Mouse (Mus musculus): Measurements from ENCODE around the gene BC049352. TPM values are rescaled to one million over a fixed set of nuclear protein-coding genes. Genes with fewer than 3 reads are reported as not detected.

BC049352 gene
- polyA plus RNA-seq, 1 experiment from 2014 or later: not detected

GRCm38 (mm10) chr9:45250306-45250705 lies 68.5 kb downstream of the BC049352 start:
- no peak for ATAC-seq (ENCODE audit: low FRiP score)
- Histone ChIP-seq H3K4me1 (replicated peaks; ENCODE audit: control insufficient read depth, insufficient read depth, low read length) (no peaks in the 10 kb centered on the region), H3K4me2 (replicated peaks; ENCODE audit: low read depth, low read length) (no peak overlapping the region), H3K27me3 (ENCODE audit: control insufficient read depth, insufficient read depth, low read length) (no peaks in the 10 kb centered on the region), H3K9me3 (ENCODE audit: control insufficient read depth, low read length) (no peaks in the 10 kb centered on the region), H3K27ac (ENCODE audit: low read depth, low read length) (no peak overlapping the region), H3K9ac (ENCODE audit: low read depth, low read length) (no peak overlapping the region), H3K4me3 (ENCODE audit: low read depth, low read length) (no peak overlapping the region), H3K36me3 (ENCODE audit: control insufficient read depth, insufficient read depth, low read length) (no peaks in the 10 kb centered on the region)
- WGBS: 92% methylated on average over 7 of the region's 7 CpGs
- DNase-seq (ENCODE audit: low spot score): no peak

DNA sequence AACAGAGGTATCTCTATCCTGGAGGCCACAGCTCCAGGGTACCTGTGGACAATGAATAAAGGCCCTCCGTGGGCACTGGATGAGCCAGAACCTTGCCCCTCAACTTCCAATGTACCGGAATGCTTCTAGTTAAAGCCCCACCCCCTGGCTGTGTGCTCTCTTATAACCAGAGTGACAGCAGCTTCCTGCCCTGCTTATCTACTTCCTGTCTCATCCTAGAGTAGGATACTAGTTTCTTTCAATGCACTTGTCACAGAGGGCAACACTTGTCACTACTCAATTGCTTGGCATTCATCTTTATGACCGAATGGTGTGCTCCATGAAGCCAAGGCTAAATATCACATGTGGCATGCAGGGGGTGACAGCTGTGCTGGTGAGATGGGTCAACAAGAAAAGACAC lies 69.5 kb downstream of the BC049352 start:
- Histone ChIP-seq H3K36me3 (ENCODE audit: control insufficient read depth, insufficient read depth, low read length) (no peaks in the 10 kb centered on the region), H3K27me3 (ENCODE audit: control insufficient read depth, insufficient read depth, low read length) (no peaks in the 10 kb centered on the region), H3K4me2 (replicated peaks; ENCODE audit: low read depth, low read length) (no peak overlapping the region), H3K4me3 (ENCODE audit: low read depth, low read length) (no peak overlapping the region), H3K4me1 (replicated peaks; ENCODE audit: control insufficient read depth, insufficient read depth, low read length) (no peaks in the 10 kb centered on the region), H3K9ac (ENCODE audit: low read depth, low read length) (no peak overlapping the region), H3K9me3 (ENCODE audit: control insufficient read depth, low read length) (no peaks in the 10 kb centered on the region), H3K27ac (ENCODE audit: low read depth, low read length) (no peak overlapping the region)
- DNase-seq (ENCODE audit: low spot score): no peak
- 78% methylated on average over 3 of the region's 3 CpGs for WGBS
- no peak for ATAC-seq (ENCODE audit: low FRiP score)

DNA sequence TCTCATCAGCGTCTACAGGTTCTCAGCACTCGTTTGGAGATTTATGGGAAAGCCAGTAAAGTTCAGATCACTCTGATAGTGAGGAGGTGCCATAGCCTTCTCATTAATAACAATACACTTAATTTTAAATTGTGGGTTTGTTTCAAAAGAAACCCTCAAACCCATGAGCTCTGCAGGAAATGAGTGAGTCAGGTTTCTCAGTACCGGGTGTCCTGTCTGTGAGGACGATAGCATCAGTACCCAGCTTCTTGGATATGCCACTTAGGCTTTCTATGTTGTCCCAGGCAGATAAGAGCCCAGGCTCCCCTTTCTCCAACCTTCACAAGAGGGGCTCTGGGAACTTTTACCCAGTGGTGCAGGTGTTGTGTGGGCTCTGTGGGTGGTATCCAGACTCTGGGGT lies 70.2 kb downstream of the BC049352 start:
- no peak for DNase-seq (ENCODE audit: low spot score)
- Histone ChIP-seq H3K4me1 (replicated peaks; ENCODE audit: control insufficient read depth, insufficient read depth, low read length) (no peaks in the 10 kb centered on the region), H3K9me3 (ENCODE audit: control insufficient read depth, low read length) (no peaks in the 10 kb centered on the region), H3K4me3 (ENCODE audit: low read depth, low read length) (no peak overlapping the region), H3K27me3 (ENCODE audit: control insufficient read depth, insufficient read depth, low read length) (no peaks in the 10 kb centered on the region), H3K9ac (ENCODE audit: low read depth, low read length) (no peak overlapping the region), H3K36me3 (ENCODE audit: control insufficient read depth, insufficient read depth, low read length) (no peaks in the 10 kb centered on the region), H3K27ac (ENCODE audit: low read depth, low read length) (no peak overlapping the region), H3K4me2 (replicated peaks; ENCODE audit: low read depth, low read length) (no peak overlapping the region)
- no peak for ATAC-seq (ENCODE audit: low FRiP score)
- 85% methylated on average over 4 of the region's 4 CpGs for WGBS

DNA sequence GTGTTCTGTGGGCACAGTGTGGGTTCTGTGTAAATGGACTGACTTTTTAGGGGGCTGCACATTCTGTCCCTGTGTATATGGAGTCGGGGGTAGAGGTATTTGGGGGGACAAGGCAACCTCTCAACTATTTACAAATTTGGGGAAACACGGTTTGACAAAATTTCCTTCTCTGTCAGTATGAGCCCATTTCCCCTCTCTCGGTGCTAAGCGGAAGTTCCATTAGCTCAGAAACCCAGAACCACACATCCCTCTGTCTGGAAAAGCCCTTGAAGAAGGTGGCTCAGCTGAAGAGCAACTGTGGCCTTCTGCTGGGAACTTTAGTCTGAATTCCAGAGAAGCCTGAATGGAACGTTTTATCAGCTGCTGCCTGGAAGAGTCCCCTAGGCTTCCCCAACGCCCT lies 70.6 kb downstream of the BC049352 start:
- H3K36me3 ChIP-seq (ENCODE audit: control insufficient read depth, insufficient read depth, low read length): no peaks in the 10 kb centered on the region
- H3K4me2 ChIP-seq (replicated peaks; ENCODE audit: low read depth, low read length): no peak overlapping the region
- no peaks in the 10 kb centered on the region for H3K9me3 ChIP-seq (ENCODE audit: control insufficient read depth, low read length)
- H3K4me1 ChIP-seq (replicated peaks; ENCODE audit: control insufficient read depth, insufficient read depth, low read length): no peaks in the 10 kb centered on the region
- H3K4me3 ChIP-seq (ENCODE audit: low read depth, low read length): no peak overlapping the region
- DNase-seq (ENCODE audit: low spot score): no peak
- 76% methylated on average over 6 of the region's 6 CpGs for WGBS
- H3K27ac ChIP-seq (ENCODE audit: low read depth, low read length): no peak overlapping the region
- H3K27me3 ChIP-seq (ENCODE audit: control insufficient read depth, insufficient read depth, low read length): no peaks in the 10 kb centered on the region
- no peak for ATAC-seq (ENCODE audit: low FRiP score)
- H3K9ac ChIP-seq (ENCODE audit: low read depth, low read length): no peak overlapping the region

- Histone ChIP-seq H3K27ac (ENCODE audit: low read depth, low read length) (no peak overlapping the region), H3K27me3 (ENCODE audit: control insufficient read depth, insufficient read depth, low read length) (no peaks in the 10 kb centered on the region), H3K36me3 (ENCODE audit: control insufficient read depth, insufficient read depth, low read length) (no peaks in the 10 kb centered on the region), H3K4me3 (ENCODE audit: low read depth, low read length) (no peak overlapping the region), H3K4me2 (replicated peaks; ENCODE audit: low read depth, low read length) (no peak overlapping the region), H3K9ac (ENCODE audit: low read depth, low read length) (no peak overlapping the region), H3K9me3 (ENCODE audit: control insufficient read depth, low read length) (no peaks in the 10 kb centered on the region), H3K4me1 (replicated peaks; ENCODE audit: control insufficient read depth, insufficient read depth, low read length) (no peaks in the 10 kb centered on the region)
- DNase-seq (ENCODE audit: low spot score) (no peak), ATAC-seq (ENCODE audit: low FRiP score) (no peak)
- WGBS: 51% methylated on average over 6 of the region's 6 CpGs
Observed at GRCm38 (mm10) chr9:45254021-45254420, 72.2 kb downstream of the BC049352 start.

- Histone ChIP-seq H3K4me2 (replicated peaks; ENCODE audit: low read depth, low read length) (no peak overlapping the region), H3K36me3 (ENCODE audit: control insufficient read depth, insufficient read depth, low read length) (no peaks in the 10 kb centered on the region), H3K9me3 (ENCODE audit: control insufficient read depth, low read length) (no peaks in the 10 kb centered on the region), H3K27me3 (ENCODE audit: control insufficient read depth, insufficient read depth, low read length) (no peaks in the 10 kb centered on the region), H3K4me1 (replicated peaks; ENCODE audit: control insufficient read depth, insufficient read depth, low read length) (no peaks in the 10 kb centered on the region), H3K9ac (ENCODE audit: low read depth, low read length) (no peak overlapping the region), H3K27ac (ENCODE audit: low read depth, low read length) (no peak overlapping the region), H3K4me3 (ENCODE audit: low read depth, low read length) (no peak overlapping the region)
- no peak for DNase-seq (ENCODE audit: low spot score)
- 60% methylated on average over 4 of the region's 4 CpGs for whole genome bisulfite sequencing
- ATAC-seq (ENCODE audit: low FRiP score): no peak
Observed at GRCm38 (mm10) chr9:45254605-45255004, 72.8 kb downstream of the BC049352 start.

- H3K4me1 ChIP-seq (replicated peaks; ENCODE audit: control insufficient read depth, insufficient read depth, low read length): no peaks in the 10 kb centered on the region
- no peak overlapping the region for H3K4me2 ChIP-seq (replicated peaks; ENCODE audit: low read depth, low read length)
- DNase-seq (ENCODE audit: low spot score) (no peak), ATAC-seq (ENCODE audit: low FRiP score) (no peak)
- H3K4me3 ChIP-seq (ENCODE audit: low read depth, low read length): no peak overlapping the region
- WGBS: 92% methylated on average over 4 of the region's 4 CpGs
- H3K27me3 ChIP-seq (ENCODE audit: control insufficient read depth, insufficient read depth, low read length): no peaks in the 10 kb centered on the region
- H3K9ac ChIP-seq (ENCODE audit: low read depth, low read length): no peak overlapping the region
- H3K9me3 ChIP-seq (ENCODE audit: control insufficient read depth, low read length): no peaks in the 10 kb centered on the region
- no peak overlapping the region for H3K27ac ChIP-seq (ENCODE audit: low read depth, low read length)
- H3K36me3 ChIP-seq (ENCODE audit: control insufficient read depth, insufficient read depth, low read length): no peaks in the 10 kb centered on the region
Observed at GRCm38 (mm10) chr9:45255431-45255830, 73.6 kb downstream of the BC049352 start.

DNA sequence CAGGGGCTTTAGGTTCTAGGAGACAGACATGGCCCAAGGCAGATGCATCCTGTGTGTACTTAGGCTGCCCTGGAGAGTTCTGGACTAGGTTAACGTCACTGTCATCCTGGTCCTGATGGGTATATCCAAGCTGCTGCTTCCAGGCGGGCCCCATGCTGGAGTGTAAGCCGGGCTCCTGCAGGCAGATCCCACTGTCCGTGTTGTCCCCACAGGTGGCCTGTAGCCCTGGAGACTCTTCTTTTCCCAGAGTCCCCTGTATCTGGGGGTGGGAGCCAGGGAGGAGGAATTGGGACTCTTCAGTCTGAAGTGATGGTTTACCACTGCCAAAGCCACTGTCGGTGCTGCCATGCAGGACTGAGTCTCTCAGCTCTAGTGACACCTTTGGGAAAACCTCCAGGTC lies 74.2 kb downstream of the BC049352 start:
- H3K4me1 ChIP-seq (replicated peaks; ENCODE audit: control insufficient read depth, insufficient read depth, low read length): no peaks in the 10 kb centered on the region
- no peaks in the 10 kb centered on the region for H3K27me3 ChIP-seq (ENCODE audit: control insufficient read depth, insufficient read depth, low read length)
- no peak for DNase-seq (ENCODE audit: low spot score)
- no peaks in the 10 kb centered on the region for H3K9me3 ChIP-seq (ENCODE audit: control insufficient read depth, low read length)
- H3K4me3 ChIP-seq (ENCODE audit: low read depth, low read length): no peak overlapping the region
- no peaks in the 10 kb centered on the region for H3K36me3 ChIP-seq (ENCODE audit: control insufficient read depth, insufficient read depth, low read length)
- WGBS: 82% methylated on average over 5 of the region's 5 CpGs
- no peak overlapping the region for H3K27ac ChIP-seq (ENCODE audit: low read depth, low read length)
- no peak overlapping the region for H3K4me2 ChIP-seq (replicated peaks; ENCODE audit: low read depth, low read length)
- ATAC-seq (ENCODE audit: low FRiP score): no peak
- H3K9ac ChIP-seq (ENCODE audit: low read depth, low read length): no peak overlapping the region

- Histone ChIP-seq H3K4me1 (replicated peaks; ENCODE audit: control insufficient read depth, insufficient read depth, low read length) (no peaks in the 10 kb centered on the region), H3K36me3 (ENCODE audit: control insufficient read depth, insufficient read depth, low read length) (no peaks in the 10 kb centered on the region), H3K27me3 (ENCODE audit: control insufficient read depth, insufficient read depth, low read length) (no peaks in the 10 kb centered on the region), H3K9me3 (ENCODE audit: control insufficient read depth, low read length) (no peaks in the 10 kb centered on the region), H3K9ac (ENCODE audit: low read depth, low read length) (no peak overlapping the region), H3K4me2 (replicated peaks; ENCODE audit: low read depth, low read length) (no peak overlapping the region), H3K4me3 (ENCODE audit: low read depth, low read length) (no peak overlapping the region), H3K27ac (ENCODE audit: low read depth, low read length) (no peak overlapping the region)
- no peak for ATAC-seq (ENCODE audit: low FRiP score)
- no peak for DNase-seq (ENCODE audit: low spot score)
- WGBS: 82% methylated on average over 13 of the region's 13 CpGs
Observed at GRCm38 (mm10) chr9:45259065-45259464, 77.3 kb downstream of the BC049352 start.
